Mouse (Mus musculus): ENCODE results near the gene Zfp428. TPM values are rescaled to one million over a fixed set of nuclear protein-coding genes. Genes with fewer than 3 reads are reported as not detected.

Gene Zfp428
- polyA plus RNA-seq, 1 experiment: 68.5 TPM

- H3K27ac ChIP-seq (ENCODE audit: insufficient read depth, low read length): peak overlapping the region; percentile 81
- H3K27me3 ChIP-seq (ENCODE audit: control insufficient read depth, insufficient read depth, low read length): no peaks in the 10 kb centered on the region
- TF ChIP-seq CTCF (IDR thresholded peaks at IDR 0.05; ENCODE audit: borderline replicate concordance, insufficient read depth, low read depth, low read length) (no peak), POLR2A (IDR thresholded peaks at IDR 0.05; ENCODE audit: borderline replicate concordance, insufficient read depth, low read length) (no peak)
- peaks cover 26% of the 10 kb centered on the region for H3K4me1 ChIP-seq (ENCODE audit: control insufficient read depth, insufficient read depth, low read length)
- no peak for DNase-seq
- H3K4me3 ChIP-seq (replicated peaks; ENCODE audit: insufficient read depth, low read depth, low read length): peak overlapping the region; percentile 71
- WGBS: 49% methylated on average over 11 of the region's 11 CpGs
Observed at GRCm38 (mm10) chr7:24529580-24529979, 22.8 kb downstream of the Zfp428 start.

- H3K4me3 ChIP-seq (replicated peaks; ENCODE audit: insufficient read depth, low read depth, low read length): peak within 1 kb of the TSS; percentile 71
- H3K27ac ChIP-seq (ENCODE audit: insufficient read depth, low read length): peak within 1 kb of the TSS; percentile 81
- no peaks in the 10 kb centered on the region for H3K27me3 ChIP-seq (ENCODE audit: control insufficient read depth, insufficient read depth, low read length)
- TF ChIP-seq POLR2A (IDR thresholded peaks at IDR 0.05; ENCODE audit: borderline replicate concordance, insufficient read depth, low read length): peak; percentile 76; the same call in 1 of the 2 replicates
- no peak for TF ChIP-seq CTCF (IDR thresholded peaks at IDR 0.05; ENCODE audit: borderline replicate concordance, insufficient read depth, low read depth, low read length)
- peak; percentile 99 for DNase-seq
- H3K4me1 ChIP-seq (ENCODE audit: control insufficient read depth, insufficient read depth, low read length): peaks cover 23% of the 10 kb centered on the region
- WGBS: under 1% methylated on average over 44 of the region's 44 CpGs
Observed at GRCm38 (mm10) chr7:24530062-24530931, 23.5 kb downstream of the Zfp428 start, which contains the start of gene Irgq. Gene Irgq (plus strand): TSS chr7:24530689.

- Histone ChIP-seq H3K27me3 (ENCODE audit: control insufficient read depth, insufficient read depth, low read length) (no peaks in the 10 kb centered on the region), H3K27ac (ENCODE audit: insufficient read depth, low read length) (peak overlapping the region; percentile 79), H3K4me1 (ENCODE audit: control insufficient read depth, insufficient read depth, low read length) (peaks cover 14% of the 10 kb centered on the region), H3K4me3 (replicated peaks; ENCODE audit: insufficient read depth, low read depth, low read length) (peak overlapping the region; percentile 71)
- peak; percentile 84 to 86 for DNase-seq
- peak; percentile 73 for TF ChIP-seq CTCF (IDR thresholded peaks at IDR 0.05; ENCODE audit: borderline replicate concordance, insufficient read depth, low read depth, low read length)
- TF ChIP-seq POLR2A (IDR thresholded peaks at IDR 0.05; ENCODE audit: borderline replicate concordance, insufficient read depth, low read length): no peak
- under 1% methylated on average over 43 of the region's 43 CpGs for WGBS
Observed at GRCm38 (mm10) chr7:24531211-24531971, 24.6 kb downstream of the Zfp428 start.

- Histone ChIP-seq H3K27me3 (ENCODE audit: control insufficient read depth, insufficient read depth, low read length) (no peaks in the 10 kb centered on the region), H3K4me3 (replicated peaks; ENCODE audit: insufficient read depth, low read depth, low read length) (no peak overlapping the region), H3K4me1 (ENCODE audit: control insufficient read depth, insufficient read depth, low read length) (peaks cover 15% of the 10 kb centered on the region; the same call in 1 of the 2 replicates), H3K27ac (ENCODE audit: insufficient read depth, low read length) (no peak overlapping the region)
- 79% methylated on average over 28 of the region's 28 CpGs for WGBS
- TF ChIP-seq CTCF (IDR thresholded peaks at IDR 0.05; ENCODE audit: borderline replicate concordance, insufficient read depth, low read depth, low read length): no peak
- no peak for TF ChIP-seq POLR2A (IDR thresholded peaks at IDR 0.05; ENCODE audit: borderline replicate concordance, insufficient read depth, low read length)
- DNase-seq: no peak
Observed at GRCm38 (mm10) chr7:24533031-24533571, 26.3 kb downstream of the Zfp428 start.

GRCm38 (mm10) chr7:24533806-24534205 is 27.0 kb downstream of the Zfp428 start:
- TF ChIP-seq CTCF (IDR thresholded peaks at IDR 0.05; ENCODE audit: borderline replicate concordance, insufficient read depth, low read depth, low read length) (no peak), POLR2A (IDR thresholded peaks at IDR 0.05; ENCODE audit: borderline replicate concordance, insufficient read depth, low read length) (no peak)
- H3K4me3 ChIP-seq (replicated peaks; ENCODE audit: insufficient read depth, low read depth, low read length): no peak overlapping the region
- no peaks in the 10 kb centered on the region for H3K27me3 ChIP-seq (ENCODE audit: control insufficient read depth, insufficient read depth, low read length)
- 46% methylated on average over 42 of the region's 42 CpGs for WGBS
- no peak overlapping the region for H3K27ac ChIP-seq (ENCODE audit: insufficient read depth, low read length)
- H3K4me1 ChIP-seq (ENCODE audit: control insufficient read depth, insufficient read depth, low read length): peaks cover 21% of the 10 kb centered on the region
- DNase-seq: peak in 1 of 2 experiments; percentile 49

- H3K4me3 ChIP-seq (replicated peaks; ENCODE audit: insufficient read depth, low read depth, low read length): no peak overlapping the region
- no peak overlapping the region for H3K27ac ChIP-seq (ENCODE audit: insufficient read depth, low read length)
- TF ChIP-seq POLR2A (IDR thresholded peaks at IDR 0.05; ENCODE audit: borderline replicate concordance, insufficient read depth, low read length): no peak
- H3K4me1 ChIP-seq (ENCODE audit: control insufficient read depth, insufficient read depth, low read length): peaks cover 23% of the 10 kb centered on the region
- DNase-seq: peak in 1 of 2 experiments; percentile 47
- H3K27me3 ChIP-seq (ENCODE audit: control insufficient read depth, insufficient read depth, low read length): no peaks in the 10 kb centered on the region
- 53% methylated on average over 19 of the region's 19 CpGs for WGBS
Observed at GRCm38 (mm10) chr7:24534301-24534700, 27.5 kb downstream of the Zfp428 start.

- no peak for DNase-seq
- WGBS: 23% methylated on average over 4 of the region's 4 CpGs
- H3K4me1 ChIP-seq (ENCODE audit: control insufficient read depth, insufficient read depth, low read length): peaks cover 23% of the 10 kb centered on the region
- no peaks in the 10 kb centered on the region for H3K27me3 ChIP-seq (ENCODE audit: control insufficient read depth, insufficient read depth, low read length)
- no peak overlapping the region for H3K4me3 ChIP-seq (replicated peaks; ENCODE audit: insufficient read depth, low read depth, low read length)
- H3K27ac ChIP-seq (ENCODE audit: insufficient read depth, low read length): peak overlapping the region; percentile 16; the same call in 1 of the 2 replicates
- TF ChIP-seq POLR2A (IDR thresholded peaks at IDR 0.05; ENCODE audit: borderline replicate concordance, insufficient read depth, low read length) (no peak), CTCF (IDR thresholded peaks at IDR 0.05; ENCODE audit: borderline replicate concordance, insufficient read depth, low read depth, low read length) (no peak)
Observed at GRCm38 (mm10) chr7:24537081-24537480, 30.3 kb downstream of the Zfp428 start.

Measured in cerebellum, adult 2 months (tissue).